Mouse (Mus musculus) B cell, adult (primary cell): Measurements from ENCODE around the gene Plp2. TPM values are rescaled to one million over a fixed set of nuclear protein-coding genes. Genes with fewer than 3 reads are reported as not detected.

Experiments used
- total RNA-seq: library from RNA; stranded (reverse); gene quantifications from 4 replicates; pipeline ENCODE4 v1.2.4, GENCODE M21; 2023; ENCODE audit not compliant: inconsistent age

The Plp2 gene
- 84.5 to 110 TPM (median 102 TPM) in 4 replicates for total RNA-seq

DNA sequence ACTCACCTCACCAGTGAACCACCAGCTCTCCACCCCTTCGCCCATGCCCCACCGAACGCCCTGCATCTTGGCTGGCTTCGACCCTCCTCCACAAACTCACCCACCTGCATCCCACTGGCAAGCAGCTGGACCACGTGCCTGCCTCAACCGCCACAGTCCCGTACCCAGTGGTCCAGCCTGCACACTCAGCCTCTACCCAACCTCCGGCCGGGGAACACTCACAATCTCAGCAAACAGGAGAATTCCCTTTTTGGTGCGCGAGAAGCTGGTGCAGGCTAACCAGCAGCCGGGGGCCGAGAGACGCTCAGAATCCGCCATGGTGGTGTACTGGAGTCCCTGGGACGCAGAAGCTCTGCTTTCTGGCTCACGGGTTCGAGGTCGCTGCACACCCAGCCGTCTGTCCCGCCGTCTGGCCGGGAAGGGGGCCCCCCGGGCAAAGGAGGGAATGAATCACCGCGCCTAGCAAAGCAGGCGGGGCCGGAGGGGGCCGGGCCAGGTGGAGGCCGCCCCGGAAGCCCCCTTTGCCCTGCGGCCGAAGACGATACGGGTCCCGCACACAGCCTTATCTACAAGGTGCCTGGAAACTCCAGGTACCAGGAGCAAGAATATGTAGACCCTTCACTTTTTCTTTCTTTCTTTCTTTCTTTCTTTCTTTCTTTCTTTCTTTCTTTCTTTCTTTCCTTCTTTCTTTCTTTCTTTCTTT lies at the start of gene Plp2:
Plp2 (minus strand) TSS at position 470 of the 703 bp plus-strand sequence.

DNA sequence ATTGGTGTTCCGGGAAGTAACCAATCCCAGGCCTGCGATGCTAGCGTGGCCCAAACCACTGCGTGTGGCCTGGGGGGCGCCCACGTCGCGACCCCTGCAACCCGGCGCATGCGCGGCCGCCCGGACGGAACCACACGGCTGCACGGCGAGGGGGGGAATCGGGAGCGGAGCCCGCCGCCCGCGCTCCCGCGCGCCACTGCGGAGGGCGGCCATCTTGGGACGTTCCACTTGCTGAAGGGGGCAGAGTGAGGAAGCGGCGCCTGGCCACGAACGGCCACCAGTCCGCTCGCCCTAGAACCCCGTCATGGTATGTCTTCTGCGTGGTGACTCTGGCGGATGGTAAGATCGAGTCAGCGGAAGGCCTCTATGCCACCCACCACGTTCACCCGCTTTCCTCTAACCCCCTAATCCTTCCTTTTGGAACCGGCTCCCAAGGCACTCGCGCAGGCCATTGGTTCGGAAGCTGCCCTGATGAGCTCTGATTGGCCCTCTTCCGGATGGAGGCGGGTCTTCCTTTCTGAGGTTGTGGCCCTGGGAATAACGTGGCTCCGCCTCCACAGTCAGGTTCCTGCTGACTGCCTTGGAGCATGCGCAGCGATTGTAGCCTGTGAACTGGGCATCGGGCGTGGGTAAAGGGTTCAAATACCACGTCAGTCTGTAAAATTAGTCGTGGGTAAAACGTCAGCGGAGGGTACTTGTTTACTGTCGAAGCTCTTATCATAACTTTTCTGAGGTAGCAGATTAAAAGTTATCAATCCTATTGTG lies 43.1 kb upstream of the Plp2 start, which contains the start of gene Wdr45:
Wdr45 (plus strand) TSS at position 199 of the 765 bp plus-strand sequence.

DNA sequence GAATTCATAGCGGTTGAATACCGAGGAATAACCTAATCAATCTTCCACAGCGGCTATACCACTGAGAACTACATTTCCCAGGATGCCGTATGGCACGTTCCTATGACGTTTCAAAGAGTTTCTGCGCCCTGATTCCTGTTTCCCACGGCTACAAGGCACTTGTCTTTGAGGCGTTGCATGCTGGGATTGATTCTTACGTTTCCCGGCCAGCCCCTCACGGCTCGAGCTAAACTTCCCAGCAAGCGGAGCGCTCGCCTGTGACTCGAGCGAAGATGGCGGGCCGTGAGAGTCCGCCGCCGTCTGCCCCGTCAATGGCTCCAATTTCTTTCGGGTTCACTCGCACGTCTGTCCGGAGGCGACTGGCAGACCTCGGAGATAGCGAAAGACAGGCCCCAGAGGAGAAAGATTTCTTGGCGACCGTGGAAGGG lies 25.8 kb upstream of the Plp2 start, which contains the start of gene Gpkow:
Gpkow (plus strand) TSS at position 178 of the 428 bp plus-strand sequence.

DNA sequence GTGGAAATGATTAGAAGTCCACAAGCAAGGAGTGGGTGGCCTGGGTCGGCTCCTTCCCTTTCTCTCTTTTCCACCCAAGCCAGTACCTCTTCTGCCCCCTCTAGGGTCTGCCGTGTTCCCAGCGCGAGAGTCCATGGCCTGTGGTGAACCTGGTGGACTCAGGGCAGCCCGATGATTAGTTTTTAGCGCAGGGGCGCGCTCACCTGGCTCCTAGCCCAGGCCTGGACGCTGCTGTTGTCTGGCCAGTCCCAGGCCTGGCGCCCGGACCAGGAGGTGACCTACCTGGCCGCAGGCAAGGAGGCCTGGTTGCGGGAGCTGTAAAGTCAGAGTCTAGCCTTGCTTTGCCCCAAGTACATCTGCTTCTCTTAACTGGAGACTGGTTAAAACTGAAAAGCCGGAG lies 9.7 kb upstream of the Plp2 start, which contains the start of gene Magix:
Magix (minus strand) TSS at position 388 of the 400 bp plus-strand sequence.

DNA sequence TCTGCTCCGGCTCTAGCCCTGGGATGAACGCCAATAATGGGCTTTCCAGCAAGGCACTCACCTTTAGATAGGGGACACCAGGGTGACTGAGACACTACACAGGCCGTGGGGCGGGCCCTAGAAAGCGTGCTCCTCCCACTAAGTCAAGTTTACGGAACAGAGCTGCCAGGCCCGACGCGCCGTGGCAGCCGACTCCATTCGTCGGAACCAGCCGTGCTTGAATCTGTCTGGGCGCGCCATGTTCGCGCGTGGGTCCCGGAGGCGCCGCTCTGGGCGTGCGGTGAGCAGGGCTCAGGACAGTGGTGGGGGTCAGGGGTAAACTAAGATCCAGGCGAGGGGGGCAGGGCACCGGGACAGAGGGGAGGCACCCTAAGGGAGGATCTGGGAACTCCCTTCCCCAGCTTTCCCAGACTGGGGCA lies 14.0 kb downstream of the Plp2 start, which contains the start of gene Prickle3:
Prickle3 (plus strand) TSS at position 40 of the 419 bp plus-strand sequence.

DNA sequence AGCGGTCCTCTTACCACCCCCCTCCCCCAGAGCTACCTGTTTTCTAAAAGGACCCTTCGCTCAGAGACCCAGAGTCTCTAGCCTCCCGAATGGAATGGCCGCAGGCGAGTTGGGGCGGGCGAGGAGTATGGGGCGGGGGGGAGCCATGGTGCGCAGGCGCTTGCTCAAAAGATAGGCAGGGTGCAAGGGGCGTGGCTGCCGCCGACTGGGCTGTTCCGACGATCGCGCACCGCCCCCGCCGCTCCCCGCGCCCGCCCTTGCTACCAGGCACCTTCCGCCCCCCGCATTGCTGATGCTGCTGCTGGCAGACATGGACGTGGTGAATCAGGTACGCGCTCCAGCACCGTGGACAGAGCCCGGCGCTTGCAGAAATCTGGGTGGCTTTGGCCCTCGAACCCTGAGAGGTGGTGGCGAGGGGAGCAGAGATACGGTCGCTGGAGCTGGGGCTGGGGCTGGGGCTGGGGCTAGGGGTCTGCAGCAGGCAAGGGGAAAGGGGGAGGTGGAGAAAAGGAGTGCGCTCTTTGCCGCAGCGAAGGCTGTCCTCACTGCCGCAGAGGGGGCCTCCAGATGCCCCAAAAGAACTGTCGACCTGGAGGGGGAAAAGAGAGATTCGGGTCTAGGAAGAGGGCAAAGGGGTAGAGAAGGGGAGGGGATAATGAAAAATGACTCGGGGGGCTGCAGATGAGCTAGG lies 32.6 kb downstream of the Plp2 start, which contains the start of gene Syp:
Syp (plus strand) TSS at position 71 of the 691 bp plus-strand sequence.

Other genes starting within 250 kb of the Plp2 start
- gene Foxp3, start 97.7 kb downstream of the Plp2 start, total RNA-seq = not detected in 4 replicates
- gene Ppp1r3f, start 97.1 kb downstream of the Plp2 start, total RNA-seq = 6.6 to 7.6 TPM (median 6.9 TPM) in 4 replicates
- 23.0 to 25.1 TPM (median 24.2 TPM) in 4 replicates for gene Ccdc22, start 65.9 kb downstream of the Plp2 start, total RNA-seq
- gene Cacna1f, start 64.3 kb downstream of the Plp2 start, total RNA-seq = not detected in 4 replicates
- gene Syp, start 32.9 kb downstream of the Plp2 start, total RNA-seq = 0.19 to 0.39 TPM (median 0.39 TPM) in 3 of 4 replicates, not detected in the other
- 24.8 to 33.8 TPM (median 31.3 TPM) in 4 replicates for gene Prickle3, start 14.1 kb downstream of the Plp2 start, total RNA-seq
- gene Magix, start 9.9 kb upstream of the Plp2 start, total RNA-seq = not detected in 4 replicates
- gene Gpkow, start 25.7 kb upstream of the Plp2 start, total RNA-seq = 48.1 to 53.2 TPM (median 52.3 TPM) in 4 replicates
- 63.9 to 81.8 TPM (median 66.9 TPM) in 4 replicates for gene Wdr45, start 42.9 kb upstream of the Plp2 start, total RNA-seq
- not detected in 4 replicates for gene Gm45208, start 50.9 kb upstream of the Plp2 start, total RNA-seq
- 13.8 to 16.3 TPM (median 14.6 TPM) in 4 replicates for gene Praf2, start 57.0 kb upstream of the Plp2 start, total RNA-seq
- gene Ccdc120, start 79.5 kb upstream of the Plp2 start, total RNA-seq = not detected in 4 replicates
- gene Tfe3, start 91.2 kb upstream of the Plp2 start, total RNA-seq = 25.5 to 32.5 TPM (median 29.5 TPM) in 4 replicates
- gene Gripap1, start 118.4 kb upstream of the Plp2 start, total RNA-seq = 275 to 287 TPM (median 279 TPM) in 4 replicates
- 0.74 to 1.5 TPM (median 0.90 TPM) in 4 replicates for gene Kcnd1, start 150.9 kb upstream of the Plp2 start, total RNA-seq
- 194 to 202 TPM (median 199 TPM) in 4 replicates for gene Otud5, start 170.0 kb upstream of the Plp2 start, total RNA-seq
- 50.5 to 68.4 TPM (median 57.8 TPM) in 4 replicates for gene Pim2, start 206.9 kb upstream of the Plp2 start, total RNA-seq
- 25.9 to 33.3 TPM (median 32.3 TPM) in 4 replicates for gene Slc35a2, start 212.6 kb upstream of the Plp2 start, total RNA-seq
- gene Pqbp1, start 227.9 kb upstream of the Plp2 start, total RNA-seq = 113 to 127 TPM (median 121 TPM) in 4 replicates
- 53.6 to 58.6 TPM (median 56.2 TPM) in 4 replicates for gene Timm17b, start 228.0 kb upstream of the Plp2 start, total RNA-seq
- gene Gm10491, start 236.4 kb upstream of the Plp2 start, total RNA-seq = not detected in 4 replicates
- gene Gm10490, start 238.2 kb upstream of the Plp2 start, total RNA-seq = not detected in 4 replicates
- gene Pcsk1n, start 248.4 kb upstream of the Plp2 start, total RNA-seq = not detected in 4 replicates